Mouse (Mus musculus): ENCODE measurements around the gene AI182371.

Gene AI182371

GRCm38 (mm10) chr2:35070275-35070674, 31.1 kb downstream of the AI182371 start:
- intact Hi-C loops (cut with DNase I), result no loop called here

- intact Hi-C loops (cut with DNase I), result no loop called here
Measured at GRCm38 (mm10) chr2:35069124-35069523, 32.2 kb downstream of the AI182371 start.

- intact Hi-C loops (cut with DNase I), result no loop called here
Measured at GRCm38 (mm10) chr2:35067117-35067516, 34.2 kb downstream of the AI182371 start.

GRCm38 (mm10) chr2:35066525-35067082, 34.7 kb downstream of the AI182371 start:
- intact Hi-C loops (cut with DNase I), result no loop called here

- intact Hi-C loops (cut with DNase I), result no loop called here
Measured at GRCm38 (mm10) chr2:35063333-35064030, 37.9 kb downstream of the AI182371 start.

GRCm38 (mm10) chr2:35061338-35061737, 40.0 kb downstream of the AI182371 start, which contains the start of gene Hc:
TSS of gene Hc (minus strand) at chr2:35061438.
- intact Hi-C loops (cut with DNase I), result no loop called here

GRCm38 (mm10) chr2:35060897-35061296, 40.4 kb downstream of the AI182371 start:
- intact Hi-C loops (cut with DNase I), result no loop called here

- intact Hi-C loops (cut with DNase I), result no loop called here
Measured at GRCm38 (mm10) chr2:35060256-35060655, 41.1 kb downstream of the AI182371 start.

- intact Hi-C loops (cut with DNase I), result no loop called here
Measured at GRCm38 (mm10) chr2:35058325-35058724, 43.0 kb downstream of the AI182371 start.

GRCm38 (mm10) chr2:35057243-35057642, 44.1 kb downstream of the AI182371 start:
- intact Hi-C loops (cut with DNase I), result no loop called here

GRCm38 (mm10) chr2:35048851-35049250, 52.5 kb downstream of the AI182371 start:
- intact Hi-C loops (cut with DNase I), result no loop called here

GRCm38 (mm10) chr2:35044956-35045355, 56.4 kb downstream of the AI182371 start:
- intact Hi-C loops (cut with DNase I), result no loop called here

GRCm38 (mm10) chr2:35038580-35039375, 62.6 kb downstream of the AI182371 start:
- intact Hi-C loops (cut with DNase I), result no loop called here

All from adrenal gland (tissue).